Mouse (Mus musculus) lung, embryonic 15.5 days (tissue): Measurements from ENCODE around the gene Tex19.2. TPM values are rescaled to one million over a fixed set of nuclear protein-coding genes. Genes with fewer than 3 reads are reported as not detected.
"Not testable (repeated sequence)": the region's sequence is repeated elsewhere in the genome, so short reads cannot be mapped to it uniquely, and the experiment has no call there.

ENCODE experiments used
- ATAC-seq: fragments of 200-750 bp; cut with Nextera tagmentation; 2 replicates; pipeline ENCODE4 v1.8.0; 2017; ENCODE audit warnings: moderate number of reproducible peaks, borderline replicate concordance; ENCODE audit not compliant: low FRiP score, low TSS enrichment; ENCODE audit errors: extremely low read depth
- H3K27ac ChIP-seq: fragments of 300-500 bp; sonication (generic); 2 replicates; pipeline ENCODE4 v1.5.1; 2015; ENCODE audit warnings: moderate library complexity, mild to moderate bottlenecking, inconsistent platforms
- H3K27me3 ChIP-seq: fragments of 300-500 bp; sonication (generic); 2 replicates; pipeline ENCODE4 v1.6.1; 2015; ENCODE audit warnings: inconsistent platforms
- H3K36me3 ChIP-seq: fragments of 300-500 bp; sonication (generic); 2 replicates; pipeline ENCODE4 v1.6.1; 2015; ENCODE audit warnings: inconsistent platforms
- H3K4me1 ChIP-seq: fragments of 300-500 bp; sonication (generic); 2 replicates; pipeline ENCODE4 v1.6.1; 2015; ENCODE audit warnings: inconsistent platforms
- H3K4me2 ChIP-seq: fragments of 300-500 bp; sonication (generic); 2 replicates; pipeline ENCODE4 v1.6.1; 2015; ENCODE audit warnings: inconsistent platforms, mild to moderate bottlenecking, moderate library complexity
- H3K4me3 ChIP-seq: fragments of 300-500 bp; sonication (generic); 2 replicates; pipeline ENCODE4 v1.5.1; 2015; ENCODE audit warnings: mild to moderate bottlenecking, inconsistent platforms
- H3K9ac ChIP-seq: fragments of 300-500 bp; sonication (generic); 2 replicates; pipeline ENCODE4 v1.6.1; 2015; ENCODE audit warnings: inconsistent platforms
- H3K9me3 ChIP-seq: fragments of 300-500 bp; sonication (generic); 2 replicates; pipeline ENCODE4 v1.6.1; 2016; ENCODE audit warnings: inconsistent platforms
- WGBS: fragments of 180-500 bp; shearing (Covaris S2); methylation state at CpG from one replicate; pipeline ENCODE4 v1.1.7; 2015; 5-methylcytosine and 5-hydroxymethylcytosine counted together
- polyA plus RNA-seq: library from polyadenylated mRNA; unstranded; fragments of >200 nt; fragmentation: Nextera tagmentation; extraction: Ambion mirVana; gene quantifications from 2 replicates; pipeline ENCODE4 v1.2.1, GENCODE M21; 2015

Tex19.2 gene
- polyA plus RNA-seq, 1 experiment from 2014 or later = not detected

DNA sequence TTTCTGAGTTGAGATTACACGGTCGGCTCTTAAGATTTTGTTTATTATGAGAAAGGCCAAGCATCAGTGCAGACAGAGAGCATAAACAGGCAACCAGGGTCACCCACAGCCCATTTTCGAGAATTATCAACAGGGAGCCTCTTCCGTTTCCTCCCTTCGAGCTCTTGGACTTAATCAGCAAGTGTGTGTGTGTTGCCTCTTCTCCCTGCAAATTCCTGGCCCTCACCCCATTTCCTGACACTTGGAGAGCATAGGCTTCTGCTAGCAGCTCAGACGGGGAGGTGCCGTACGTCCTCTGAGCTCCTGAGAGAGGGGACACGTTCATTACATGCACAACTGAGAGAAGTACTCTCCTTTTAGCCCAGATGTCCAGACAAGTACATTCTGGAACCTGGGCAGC lies 10.4 kb downstream of the Tex19.2 start:
- Histone ChIP-seq H3K9me3 (no peaks in the 10 kb centered on the region), H3K4me2 (no peak overlapping the region), H3K9ac (no peak overlapping the region), H3K36me3 (no peaks in the 10 kb centered on the region), H3K4me1 (peaks cover 39% of the 10 kb centered on the region), H3K27ac (peak overlapping the region; percentile 36), H3K27me3 (no peaks in the 10 kb centered on the region), H3K4me3 (no peak overlapping the region)
- 18% methylated on average over 9 of the region's 9 CpGs for WGBS
- peak; percentile 47; the same call in 1 of the 2 replicates for ATAC-seq

DNA sequence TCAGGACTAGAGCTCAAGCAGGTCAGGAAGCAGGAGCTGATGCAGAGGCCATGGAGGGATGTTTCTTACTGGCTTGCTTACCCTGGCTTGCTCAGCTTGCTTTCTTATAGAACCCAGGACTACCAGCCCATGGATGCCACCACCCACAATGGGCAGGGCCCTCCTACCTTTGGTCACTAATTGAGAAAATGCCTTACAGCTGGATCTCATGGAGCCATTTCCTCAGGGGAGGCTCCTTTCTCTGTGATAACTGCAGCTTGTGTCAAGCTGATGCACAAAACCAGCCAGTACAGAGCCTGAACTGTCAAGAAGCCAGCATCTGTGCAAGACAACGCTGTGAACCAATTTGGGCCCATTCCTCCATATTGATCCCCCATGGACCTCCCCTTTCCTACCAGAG lies 11.2 kb downstream of the Tex19.2 start:
- H3K4me2 ChIP-seq, H3K27ac ChIP-seq, H3K9me3 ChIP-seq, H3K36me3 ChIP-seq, ATAC-seq, H3K4me3 ChIP-seq, H3K9ac ChIP-seq, H3K27me3 ChIP-seq: not testable (repeated sequence)
- H3K4me1 ChIP-seq = peaks cover 38% of the 10 kb centered on the region
- 79% methylated on average over 1 of the region's 1 CpGs for WGBS

DNA sequence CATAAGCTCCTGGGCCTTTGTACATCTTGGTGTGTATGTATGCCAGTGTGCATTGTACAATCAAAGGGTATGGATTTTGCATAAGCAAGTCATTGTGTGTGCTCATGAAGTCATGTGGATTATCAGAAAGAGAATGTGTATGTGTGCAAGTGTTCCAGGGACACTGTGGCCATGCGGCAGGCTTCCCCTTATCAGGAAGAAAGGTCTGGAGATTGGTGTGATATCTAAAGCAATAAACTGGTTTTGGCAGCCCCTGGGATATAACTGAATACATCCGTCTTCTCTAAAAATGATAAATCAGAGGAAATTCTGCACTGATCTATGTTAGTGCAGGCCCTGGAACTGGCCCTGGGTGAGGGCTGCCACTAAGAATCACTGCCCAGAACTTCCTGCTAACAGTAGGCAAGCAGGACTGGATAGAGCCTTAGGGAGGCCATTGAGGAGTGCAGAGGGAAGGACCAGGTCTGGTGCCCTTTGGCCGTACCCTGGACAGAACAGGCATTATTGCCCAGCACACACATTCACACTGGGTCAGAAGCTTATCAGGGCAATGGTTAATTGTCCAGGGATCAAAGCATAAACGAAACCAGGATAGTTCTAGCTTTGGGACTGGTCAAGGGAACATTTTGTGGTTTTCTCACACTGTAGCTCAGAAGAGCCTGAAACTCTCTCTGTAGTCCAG lies 17.2 kb downstream of the Tex19.2 start:
- H3K27me3 ChIP-seq = no peaks in the 10 kb centered on the region
- no peak overlapping the region for H3K4me2 ChIP-seq
- H3K4me3 ChIP-seq = no peak overlapping the region
- H3K4me1 ChIP-seq = 0 out of 2 replicates have a peak, but pooled peaks cover 4% of the 10 kb centered on the region
- H3K27ac ChIP-seq = no peak overlapping the region
- ATAC-seq = no peak
- no peak overlapping the region for H3K9ac ChIP-seq
- H3K9me3 ChIP-seq = no peaks in the 10 kb centered on the region
- WGBS = 71% methylated on average over 4 of the region's 4 CpGs
- no peaks in the 10 kb centered on the region for H3K36me3 ChIP-seq

DNA sequence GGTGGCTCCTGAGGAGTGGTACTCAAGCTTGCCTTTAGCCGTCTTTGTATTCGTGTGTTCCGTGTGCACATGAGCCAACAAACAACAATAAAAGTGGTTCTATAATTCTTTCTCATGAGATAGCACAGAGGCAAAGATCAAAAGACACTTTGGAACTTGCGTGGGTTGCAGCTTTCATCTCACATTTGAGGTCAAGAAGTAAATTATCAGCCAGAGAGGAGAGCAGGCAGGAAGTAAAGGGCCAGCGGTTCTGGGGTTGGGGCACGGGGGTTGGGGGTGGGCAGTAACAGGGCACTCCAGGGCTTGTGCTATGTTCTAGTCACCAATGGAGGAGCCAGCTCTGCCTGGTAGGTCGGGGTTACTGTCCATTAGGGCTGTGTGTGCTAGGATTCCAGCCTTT lies 17.8 kb downstream of the Tex19.2 start:
- H3K27ac ChIP-seq = no peak overlapping the region

DNA sequence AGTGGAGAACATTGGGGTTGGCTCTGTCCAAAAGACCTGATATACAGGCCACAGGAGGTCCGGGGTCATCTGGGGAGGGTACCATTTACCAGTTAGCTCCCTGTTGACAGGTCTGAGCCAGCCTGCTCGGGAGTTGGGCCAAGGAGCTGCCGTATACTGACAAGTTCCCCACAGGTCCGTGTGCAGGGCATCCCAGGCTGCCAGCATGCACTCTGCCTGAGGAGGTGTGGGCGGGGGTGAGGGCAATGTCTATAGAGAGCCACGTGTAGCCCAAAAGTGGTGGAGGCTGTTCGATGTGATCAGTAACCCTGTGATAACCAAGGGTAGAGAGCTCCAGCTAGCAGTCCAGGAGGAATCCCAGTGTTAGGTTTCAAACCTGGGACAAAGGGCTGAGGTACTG lies 18.7 kb downstream of the Tex19.2 start:
- 58% methylated on average over 7 of the region's 7 CpGs for WGBS

More for the DNA sequence above, 17.8 kb downstream of the Tex19.2 start:
- H3K9me3 ChIP-seq = no peaks in the 10 kb centered on the region
- no peak overlapping the region for H3K4me2 ChIP-seq
- no peak overlapping the region for H3K9ac ChIP-seq
- 32% methylated on average over 7 of the region's 7 CpGs for WGBS
- H3K27me3 ChIP-seq = no peaks in the 10 kb centered on the region
- ATAC-seq = no peak
- no peaks in the 10 kb centered on the region for H3K36me3 ChIP-seq
- H3K4me3 ChIP-seq = no peak overlapping the region
- 0 out of 2 replicates have a peak, but pooled peaks cover 4% of the 10 kb centered on the region for H3K4me1 ChIP-seq

DNA sequence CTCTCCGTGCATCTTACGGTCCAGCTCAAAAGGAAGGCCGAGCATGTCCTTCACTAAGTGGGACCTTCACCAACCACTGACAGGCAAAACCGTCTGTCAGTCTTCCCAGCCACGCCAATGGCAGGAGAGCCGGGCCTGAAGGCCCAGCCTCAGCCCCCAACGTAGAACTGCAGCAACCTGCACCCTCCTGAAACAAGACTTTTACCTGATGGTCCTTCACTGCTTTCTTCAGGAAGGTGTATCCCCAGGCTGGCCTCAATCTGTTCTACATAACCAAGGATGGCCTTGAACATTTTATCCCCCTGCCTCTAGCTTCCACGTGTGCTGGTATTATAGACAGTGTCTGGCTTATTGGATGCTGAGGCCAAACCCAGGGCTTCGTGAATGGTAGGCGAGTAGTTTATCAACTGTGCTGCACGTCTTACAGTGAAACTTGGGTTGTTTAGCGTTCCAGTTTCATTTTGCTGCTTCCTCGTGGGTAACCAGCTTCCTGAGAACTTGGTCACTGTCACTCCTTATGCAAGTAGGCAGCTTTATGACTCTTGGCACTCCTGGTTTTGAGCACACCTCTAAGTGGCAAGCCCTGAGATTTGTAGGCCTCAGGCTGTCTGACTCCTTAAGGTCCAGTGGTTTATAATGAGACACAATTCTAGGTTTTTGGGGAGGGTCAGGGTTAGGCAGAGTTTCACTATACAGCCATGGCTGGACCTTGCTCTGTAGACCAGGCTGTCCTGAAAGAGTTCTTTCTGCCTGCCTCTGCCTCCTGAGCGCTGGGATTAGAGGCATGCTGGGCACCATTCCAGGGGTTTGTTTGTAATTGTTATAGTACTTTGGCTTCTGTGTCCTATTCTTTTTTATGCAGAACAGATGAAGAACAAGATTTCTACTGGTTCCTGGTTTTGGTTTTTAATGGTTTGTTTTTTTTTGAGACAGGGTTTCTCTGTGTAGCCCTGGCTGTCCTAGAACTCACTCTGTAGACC lies 25.6 kb downstream of the Tex19.2 start:
- no peak overlapping the region for H3K4me3 ChIP-seq
- H3K36me3 ChIP-seq = no peaks in the 10 kb centered on the region
- no peak for ATAC-seq
- H3K27me3 ChIP-seq = no peaks in the 10 kb centered on the region
- H3K4me2 ChIP-seq = no peak overlapping the region
- WGBS = 83% methylated on average over 14 of the region's 14 CpGs
- H3K9ac ChIP-seq = no peak overlapping the region
- H3K4me1 ChIP-seq = 0 out of 2 replicates have a peak, but pooled peaks cover 11% of the 10 kb centered on the region
- no peaks in the 10 kb centered on the region for H3K9me3 ChIP-seq
- H3K27ac ChIP-seq = no peak overlapping the region

More for the DNA sequence above, 18.7 kb downstream of the Tex19.2 start:
- H3K27ac ChIP-seq = no peak overlapping the region
- no peaks in the 10 kb centered on the region for H3K9me3 ChIP-seq
- no peak overlapping the region for H3K9ac ChIP-seq
- ATAC-seq = no peak
- no peak overlapping the region for H3K4me2 ChIP-seq
- 0 out of 2 replicates have a peak, but pooled peaks cover 7% of the 10 kb centered on the region for H3K4me1 ChIP-seq
- H3K36me3 ChIP-seq = no peaks in the 10 kb centered on the region
- no peaks in the 10 kb centered on the region for H3K27me3 ChIP-seq
- no peak overlapping the region for H3K4me3 ChIP-seq

DNA sequence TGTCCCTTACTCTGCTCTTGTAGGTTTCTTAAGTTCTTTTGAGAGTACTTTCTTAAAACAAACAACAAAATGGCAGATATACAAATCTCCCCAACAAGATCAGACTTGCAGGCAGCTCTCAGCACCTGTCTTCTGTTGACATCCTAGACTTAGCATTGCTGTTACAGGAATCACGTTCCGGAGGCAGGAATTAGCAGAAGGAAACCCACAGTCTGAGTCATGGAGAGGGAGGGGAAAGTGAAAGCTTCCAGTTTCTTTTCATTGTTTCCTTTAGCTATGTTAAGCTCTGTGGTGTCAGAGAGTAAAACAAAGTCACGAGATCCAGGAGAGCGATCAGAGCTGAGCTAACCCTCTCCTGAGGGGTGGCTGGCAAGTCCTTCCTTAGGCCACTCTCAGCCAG lies 27.5 kb downstream of the Tex19.2 start:
- ATAC-seq = no peak
- H3K9me3 ChIP-seq = no peaks in the 10 kb centered on the region
- 47% methylated on average over 4 of the region's 4 CpGs for WGBS

DNA sequence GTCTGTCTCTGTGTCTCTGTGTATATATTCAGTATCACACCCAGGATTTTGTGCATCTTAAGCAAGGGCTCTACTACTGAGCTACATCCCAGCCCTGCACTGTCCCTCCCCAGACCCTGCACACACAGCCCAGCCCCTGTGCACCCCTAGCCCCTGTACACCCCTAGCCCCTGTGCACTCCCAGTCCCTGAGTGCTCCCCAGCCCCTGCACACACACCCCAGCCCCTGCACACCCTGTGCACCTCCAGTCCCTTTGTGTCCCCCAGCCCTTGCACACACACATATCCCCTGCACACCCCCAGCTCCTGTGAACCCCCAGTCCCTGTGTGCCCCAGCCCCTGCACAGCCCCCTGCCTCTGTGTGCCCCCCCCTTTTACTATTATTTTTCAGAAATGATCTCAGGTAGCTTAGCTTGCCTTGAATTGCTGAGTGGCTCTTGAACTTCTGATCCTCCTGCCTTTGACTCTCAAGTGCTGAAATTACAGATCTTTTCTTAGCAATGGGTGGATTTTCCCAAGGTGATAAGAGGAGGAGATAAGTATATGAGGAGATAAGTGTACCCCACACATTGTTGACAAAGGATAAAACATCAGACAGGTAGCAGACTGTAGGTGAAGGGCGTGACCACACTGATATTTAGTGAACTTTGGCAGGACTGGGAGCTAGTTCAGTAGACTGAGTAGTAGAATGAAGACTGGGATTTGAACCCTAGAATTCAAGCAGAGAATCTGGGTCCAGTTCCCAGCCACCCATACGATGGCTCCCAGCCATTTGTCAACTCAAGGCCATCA lies 28.5 kb downstream of the Tex19.2 start:
- Histone ChIP-seq H3K4me2 (no peak overlapping the region), H3K36me3 (no peaks in the 10 kb centered on the region), H3K4me3 (no peak overlapping the region), H3K9me3 (no peaks in the 10 kb centered on the region), H3K27me3 (no peaks in the 10 kb centered on the region), H3K4me1 (peaks cover 10% of the 10 kb centered on the region; the same call in 1 of the 2 replicates), H3K9ac (no peak overlapping the region), H3K27ac (no peak overlapping the region)
- WGBS = 49% methylated on average over 2 of the region's 2 CpGs
- 0 out of 2 replicates have a peak, but pooled peaks have one; percentile 19 for ATAC-seq

More for the DNA sequence above, 27.5 kb downstream of the Tex19.2 start:
- Histone ChIP-seq H3K27ac (no peak overlapping the region), H3K36me3 (no peaks in the 10 kb centered on the region), H3K9ac (no peak overlapping the region), H3K4me3 (no peak overlapping the region), H3K27me3 (no peaks in the 10 kb centered on the region), H3K4me2 (no peak overlapping the region), H3K4me1 (peaks cover 11% of the 10 kb centered on the region; the same call in 1 of the 2 replicates)

DNA sequence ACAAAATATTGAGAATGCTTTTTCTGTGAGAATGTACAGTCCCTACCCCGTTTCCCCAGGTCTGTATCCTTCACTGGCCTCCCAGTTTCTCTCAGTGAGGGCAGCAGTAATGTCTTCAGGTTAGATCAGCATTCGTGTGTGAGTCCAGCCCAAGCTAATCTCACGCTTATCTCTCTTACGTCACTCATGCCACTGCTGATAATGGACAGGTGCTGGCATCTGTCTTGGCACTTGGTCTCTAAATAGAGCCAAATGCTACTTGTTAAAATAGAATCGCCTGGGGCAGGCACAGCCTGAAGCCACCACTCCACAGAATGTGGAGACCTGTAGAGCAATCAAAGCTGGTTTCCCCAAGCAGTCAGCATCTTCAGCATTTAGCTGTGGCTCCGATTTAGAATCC lies 29.5 kb downstream of the Tex19.2 start:
- no peak overlapping the region for H3K9ac ChIP-seq
- peak; percentile 19; the same call in 1 of the 2 replicates for ATAC-seq
- WGBS = 39% methylated on average over 6 of the region's 6 CpGs

DNA sequence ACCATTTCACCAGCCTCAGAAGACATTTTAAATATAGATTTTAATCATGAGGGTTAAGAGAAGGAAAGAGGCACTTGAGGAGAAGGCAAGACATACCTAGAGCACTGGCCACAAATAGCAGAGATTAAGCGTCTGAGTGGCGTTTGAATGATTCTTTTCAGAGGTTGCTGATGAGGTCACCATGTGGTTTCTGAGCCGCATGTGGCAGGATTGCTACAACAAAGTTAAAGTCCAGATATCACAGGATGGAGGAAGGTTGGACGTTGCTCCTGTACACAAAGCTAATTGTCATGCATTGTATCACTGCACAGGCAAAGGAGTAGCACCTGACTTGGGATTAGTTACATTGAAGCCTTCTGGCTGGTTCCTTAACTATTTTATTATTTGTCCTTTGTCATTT lies 32.2 kb downstream of the Tex19.2 start:
- Histone ChIP-seq H3K9ac (no peak overlapping the region), H3K4me2 (no peak overlapping the region), H3K27ac (no peak overlapping the region), H3K4me3 (no peak overlapping the region), H3K9me3 (no peaks in the 10 kb centered on the region), H3K27me3 (no peaks in the 10 kb centered on the region), H3K36me3 (no peaks in the 10 kb centered on the region), H3K4me1 (peaks cover 6% of the 10 kb centered on the region; the same call in 1 of the 2 replicates)
- ATAC-seq = no peak
- WGBS = 42% methylated on average over 4 of the region's 4 CpGs

More for the DNA sequence above, 29.5 kb downstream of the Tex19.2 start:
- no peak overlapping the region for H3K4me3 ChIP-seq
- no peaks in the 10 kb centered on the region for H3K9me3 ChIP-seq
- no peaks in the 10 kb centered on the region for H3K27me3 ChIP-seq
- no peak overlapping the region for H3K27ac ChIP-seq
- H3K36me3 ChIP-seq = no peaks in the 10 kb centered on the region
- peaks cover 6% of the 10 kb centered on the region; the same call in 1 of the 2 replicates for H3K4me1 ChIP-seq
- no peak overlapping the region for H3K4me2 ChIP-seq

DNA sequence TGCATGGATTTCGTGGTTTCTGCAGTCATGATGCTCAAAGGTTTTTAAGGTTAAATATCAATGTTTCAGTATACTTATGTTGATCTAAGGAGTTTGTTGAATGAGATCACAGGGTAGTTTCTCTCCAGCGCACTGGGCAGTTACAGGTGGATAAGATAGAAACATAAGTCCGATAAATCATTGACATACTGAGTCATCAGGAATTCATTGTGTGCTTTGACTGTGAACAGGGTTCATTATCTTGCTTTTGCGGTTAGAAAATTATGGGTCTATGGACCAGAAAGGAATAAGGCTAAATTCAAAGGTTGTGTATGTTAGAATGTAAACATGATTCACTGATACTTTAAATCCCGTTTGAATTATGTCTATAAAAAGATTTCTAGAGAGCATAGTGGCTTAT lies 33.3 kb downstream of the Tex19.2 start:
- Histone ChIP-seq H3K36me3 (no peaks in the 10 kb centered on the region), H3K4me1 (no peaks in the 10 kb centered on the region; the same call in 1 of the 2 replicates), H3K4me2 (no peak overlapping the region), H3K27me3 (no peaks in the 10 kb centered on the region), H3K9ac (no peak overlapping the region), H3K4me3 (no peak overlapping the region), H3K27ac (no peak overlapping the region), H3K9me3 (no peaks in the 10 kb centered on the region)
- no peak for ATAC-seq
- WGBS = 49% methylated on average over 5 of the region's 5 CpGs
